Mouse (Mus musculus) CD8-positive naive resting alpha-beta T cell, adult 2 months (primary cell): ENCODE data around the gene Tmeff2.

Experiments used
- DNase-seq, 2 experiments: peaks; one replicate each; pipeline ENCODE4 v3.0.0; 2022; ENCODE audit warnings: low read depth in 2 of 2, low spot score in 2 of 2

The Tmeff2 gene

DNA sequence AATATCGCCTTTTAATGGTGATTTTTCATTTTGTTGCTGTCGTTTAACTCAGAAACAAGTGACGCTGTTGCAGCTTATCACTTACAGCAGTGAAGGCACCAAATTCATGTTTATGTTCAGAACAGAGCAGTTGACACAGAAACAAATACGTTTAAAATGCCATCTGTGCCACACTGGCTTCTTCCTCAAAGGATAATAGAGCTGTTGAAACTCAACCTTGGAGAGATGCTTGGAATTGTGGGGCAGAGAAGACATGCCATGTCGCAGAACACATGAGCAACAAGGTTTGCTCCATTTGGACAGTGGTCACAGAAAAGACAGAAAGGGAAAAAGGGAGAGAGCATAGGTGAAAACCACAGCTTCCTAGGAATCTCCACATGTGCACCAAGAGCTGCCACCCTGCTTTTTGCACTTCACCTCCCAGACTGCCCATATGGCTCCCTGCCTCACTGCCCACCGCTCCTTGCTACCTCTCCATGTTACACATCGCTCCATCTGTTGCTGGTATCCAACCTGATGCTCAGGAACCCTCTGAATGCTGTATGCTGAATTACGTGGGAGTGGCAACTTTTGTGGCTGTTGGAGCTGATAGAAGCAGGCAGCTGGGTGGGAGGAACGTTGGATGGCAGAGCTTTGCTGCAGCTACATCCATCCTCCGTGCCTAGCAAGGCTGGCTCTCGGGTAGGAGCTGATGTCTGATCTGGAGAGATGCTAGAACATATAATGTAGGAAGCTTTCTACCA, 298.8 kb downstream of the Tmeff2 start:
- DNase-seq: no peak

DNA sequence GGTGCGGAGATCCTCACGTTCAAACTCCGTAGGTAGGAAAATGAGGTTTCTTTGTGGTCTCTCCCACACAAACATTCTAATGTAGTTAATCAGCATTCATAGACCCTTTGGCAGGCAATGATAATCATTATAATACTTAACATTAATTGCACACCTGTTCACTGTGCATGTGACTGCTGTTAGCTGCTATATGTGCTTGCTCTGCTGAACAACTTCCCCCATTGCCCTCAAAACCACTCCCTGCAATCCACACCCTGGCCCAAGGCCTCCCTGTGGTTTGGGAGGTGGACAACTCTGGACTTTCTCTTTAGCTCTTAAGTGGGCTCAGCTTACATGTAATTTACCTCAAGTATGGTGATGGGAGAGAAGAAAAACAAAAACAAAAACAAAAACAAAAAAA, 299.5 kb downstream of the Tmeff2 start:
- DNase-seq: no peak

DNA sequence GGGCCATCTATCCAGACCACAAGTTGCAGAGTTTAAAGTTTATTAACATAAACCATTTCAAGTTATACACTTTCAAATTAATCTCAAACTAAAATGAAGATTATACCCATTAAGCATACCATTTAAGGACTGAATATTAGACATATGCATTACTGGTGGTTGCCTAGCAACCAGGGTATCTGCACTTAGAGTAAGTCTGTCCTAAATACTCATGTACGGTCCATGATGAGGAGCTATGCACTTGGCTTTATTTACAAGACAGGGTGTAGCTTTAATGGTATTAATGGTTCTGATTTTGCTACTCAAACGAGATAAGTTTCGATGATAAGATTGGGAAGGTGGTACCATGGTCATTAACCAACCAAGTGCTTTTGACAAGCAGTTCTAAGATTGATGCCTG, 315.2 kb downstream of the Tmeff2 start:
- no peak for DNase-seq

DNA sequence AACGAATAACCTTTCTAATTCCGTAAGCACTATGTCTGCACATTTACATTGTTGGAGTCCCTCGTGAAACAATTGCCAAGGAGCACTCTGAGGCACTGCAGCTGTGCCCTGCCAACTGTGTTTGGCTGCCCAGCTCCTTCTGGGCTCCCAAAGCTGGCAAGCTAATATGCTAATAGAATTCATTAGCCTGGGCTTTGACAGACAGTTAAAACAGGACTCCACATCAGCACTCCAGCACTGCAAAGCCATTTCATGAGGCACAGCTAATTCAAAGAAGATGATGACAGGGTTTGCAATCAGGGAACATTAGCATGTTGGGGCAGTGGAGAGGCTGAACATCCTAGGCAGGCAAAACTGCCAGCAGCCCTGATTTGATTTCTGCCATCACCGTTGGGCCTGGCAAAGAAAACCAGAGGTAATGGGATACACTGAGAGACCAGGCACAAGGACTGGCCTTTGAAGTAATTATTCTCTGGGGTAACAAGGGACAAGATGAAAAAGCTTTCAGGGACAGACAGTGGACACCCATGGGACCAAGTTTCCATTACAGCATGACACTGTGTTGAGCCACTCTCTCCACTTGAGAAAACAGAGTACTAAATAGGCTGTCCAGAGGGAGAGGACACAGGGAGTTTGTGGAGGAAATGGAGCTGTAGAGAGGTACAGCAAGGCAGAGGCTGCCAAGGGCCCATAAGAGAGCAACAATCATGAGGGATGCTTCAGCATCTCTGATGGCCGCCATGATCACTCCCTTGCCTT, 316.0 kb downstream of the Tmeff2 start:
- no peak for DNase-seq

DNA sequence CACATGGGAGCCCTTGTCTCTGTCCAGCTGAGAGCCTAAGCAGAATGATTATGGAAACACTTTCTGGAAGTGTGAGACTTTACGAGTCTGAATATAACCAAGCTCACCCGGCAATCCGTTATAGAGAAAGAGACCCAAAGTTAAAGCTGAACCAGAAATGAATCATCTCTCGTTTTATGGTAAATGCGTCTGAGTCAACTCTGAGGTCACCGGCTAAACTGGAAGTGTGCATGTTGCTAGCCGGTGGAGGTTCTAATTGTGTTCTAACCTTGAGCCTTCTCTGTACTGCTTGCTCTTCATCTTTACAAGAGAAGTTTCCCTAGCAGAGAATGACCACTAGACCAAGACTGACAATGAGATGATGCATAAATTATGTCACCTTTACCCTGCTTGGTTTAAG, 316.8 kb downstream of the Tmeff2 start:
- no peak for DNase-seq

DNA sequence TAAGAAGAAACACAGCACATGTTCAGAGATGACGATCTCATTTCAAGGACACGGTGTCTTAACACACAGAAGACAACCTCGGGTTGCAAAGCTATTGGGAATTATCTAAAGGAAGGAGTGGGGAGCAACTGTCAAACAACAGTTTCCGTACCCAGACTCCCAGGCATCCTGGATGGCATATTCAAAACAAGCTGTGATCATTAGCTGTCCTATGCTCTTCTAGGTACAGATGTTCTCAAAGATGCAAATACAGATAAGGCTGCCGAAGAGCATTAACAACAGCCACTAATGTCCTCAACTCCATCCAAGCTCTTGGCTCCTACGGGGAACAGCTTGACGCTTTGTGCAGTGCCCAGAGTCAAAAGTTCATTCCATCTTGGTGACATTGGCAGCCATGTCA, 324.7 kb downstream of the Tmeff2 start:
- DNase-seq: no peak
